ENCODE assay signal across 8 mouse cellular contexts in the genomic region with DNA sequence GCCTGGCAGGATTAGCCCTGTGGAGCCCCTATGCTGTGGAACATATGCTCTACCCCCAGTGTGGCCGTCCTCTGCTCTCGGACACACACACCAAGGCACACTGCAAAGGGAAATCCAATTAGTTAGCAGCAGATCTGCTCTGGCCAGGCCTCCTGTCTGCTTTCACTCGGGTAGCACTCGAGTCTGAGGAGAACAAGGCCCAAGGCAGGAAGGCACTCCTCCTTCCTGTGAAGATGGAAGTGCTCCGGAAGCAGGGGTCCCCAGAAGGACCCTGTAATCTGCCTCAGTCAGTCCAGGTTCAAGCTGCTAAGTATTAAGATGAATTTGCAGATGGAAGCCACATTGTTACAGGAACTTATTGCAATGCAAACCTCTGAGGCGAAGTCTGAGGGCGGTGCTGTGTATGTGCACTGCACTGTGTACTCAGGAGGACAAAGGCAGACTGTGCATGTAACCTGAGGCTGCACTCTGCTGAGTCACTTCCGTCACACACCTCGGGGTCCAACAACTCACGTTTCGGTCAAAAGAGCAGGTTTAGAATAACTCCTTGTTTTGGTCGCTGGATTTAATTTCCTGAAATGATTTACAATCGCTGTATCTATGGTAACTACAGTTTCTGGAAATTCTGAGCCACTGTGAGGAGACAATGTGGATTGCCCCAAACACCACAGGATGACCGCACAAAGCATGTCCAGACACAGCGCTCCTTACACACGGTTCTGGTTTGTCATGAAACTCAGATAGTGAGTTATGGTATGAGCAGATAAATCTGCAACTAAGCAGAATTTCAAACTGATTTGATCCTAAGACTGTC. TPM values are rescaled to one million over a fixed set of nuclear protein-coding genes. Genes with fewer than 3 reads are reported as not detected.
A peak's percentile ranks its signal among the peaks of the same experiment; 100 is the strongest.
DNase-seq lines count a peak whose midpoint lies in the region; ATAC-seq and TF ChIP-seq lines count a peak whose summit lies in the region.

No protein-coding gene starts in this region.

- no peak overlapping the region for H3K4me2 ChIP-seq in hindbrain, postnatal 0 days (ENCODE audit: low read depth, low read length)
- H3K4me2 ChIP-seq in liver, embryonic 13.5 days = peak overlapping the region; percentile 23; the same call in 1 of the 2 replicates

- H3K27ac ChIP-seq in gastrocnemius, adult 2 months = peak overlapping the region; percentile 73
- peak overlapping the region; percentile 62; the same call in 1 of the 2 replicates for H3K27ac ChIP-seq in hindbrain, postnatal 0 days
- H3K27ac ChIP-seq in liver, embryonic 13.5 days = peak overlapping the region; percentile 66

- no peak for ATAC-seq in hindbrain, postnatal 0 days
- ATAC-seq in liver, embryonic 13.5 days (ENCODE audit: low read depth) = peak; percentile 64
- ATAC-seq in inflammation-experienced regulatory T-cells, adult 6 months = no peak

- H3K9ac ChIP-seq in hindbrain, postnatal 0 days (replicated peaks; ENCODE audit: low read length) = no peak overlapping the region
- H3K9ac ChIP-seq in liver, embryonic 13.5 days = no peak overlapping the region

- intact Hi-C loops in gastrocnemius, adult 2 months (cut with DNase I) = loop anchor here (2.0 kb wide), 1 partner anchor 17 kb away; no protein-coding TSS in a partner anchor

- no peaks in the 10 kb centered on the region for H3K36me3 ChIP-seq in hindbrain, postnatal 0 days (ENCODE audit: insufficient read depth, low read length)
- H3K36me3 ChIP-seq in liver, embryonic 13.5 days = no peaks in the 10 kb centered on the region
- no peaks in the 10 kb centered on the region; the same call in 1 of the 2 replicates for H3K36me3 ChIP-seq in splenic B cell, adult 2 months (ENCODE audit: control insufficient read depth, insufficient read depth, low read length, poor library complexity, severe bottlenecking)

- peak overlapping the region; percentile 10; the same call in 1 of the 2 replicates for H3K4me3 ChIP-seq in gastrocnemius, adult 2 months
- H3K4me3 ChIP-seq in hindbrain, postnatal 0 days (ENCODE audit: low read length) = no peak overlapping the region
- no peak overlapping the region for H3K4me3 ChIP-seq in liver, embryonic 13.5 days (replicated peaks)

- WGBS in hindbrain, postnatal 0 days = 52% methylated on average over 16 of the region's 16 CpGs
- 17% methylated on average over 16 of the region's 16 CpGs for WGBS in liver, embryonic 13.5 days (ENCODE audit: insufficient replicate concordance)

- no peak for DNase-seq in gastrocnemius, adult 2 months
- DNase-seq in gastrocnemius, postnatal 4 days (ENCODE audit: low spot score in 2 of 2) = no peak
- peak; percentile 24 for DNase-seq in c-Kit-positive CD71-negative TER-119-negative erythroid progenitor cells, embryonic 14.5 days (ENCODE audit: low read depth)
- no peak for DNase-seq in hindbrain, postnatal 0 days (ENCODE audit: low spot score)
- DNase-seq in liver, embryonic 13.5 days = no peak
- peak; percentile 40 for DNase-seq in splenic B cell, adult 2 months (ENCODE audit: low read depth, low spot score)
- no peak for DNase-seq in right cerebral cortex, postnatal 10 days (ENCODE audit: low spot score in 2 of 2)

- peaks cover 19% of the 10 kb centered on the region for H3K4me1 ChIP-seq in hindbrain, postnatal 0 days (ENCODE audit: insufficient read depth, low read length)
- peaks cover 77% of the 10 kb centered on the region for H3K4me1 ChIP-seq in liver, embryonic 13.5 days (replicated peaks)

- no peaks in the 10 kb centered on the region for H3K9me3 ChIP-seq in hindbrain, postnatal 0 days (ENCODE audit: low read length)
- H3K9me3 ChIP-seq in liver, embryonic 13.5 days (replicated peaks) = no peaks in the 10 kb centered on the region

- no peaks in the 10 kb centered on the region for H3K27me3 ChIP-seq in hindbrain, postnatal 0 days (ENCODE audit: insufficient read depth, low read length)
- no peaks in the 10 kb centered on the region for H3K27me3 ChIP-seq in liver, embryonic 13.5 days
- H3K27me3 ChIP-seq in splenic B cell, adult 2 months (ENCODE audit: control insufficient read depth, insufficient read depth, low read length, poor library complexity, severe bottlenecking) = no peaks in the 10 kb centered on the region

- TF ChIP-seq CTCF in gastrocnemius, adult 2 months (IDR thresholded peaks at IDR 0.05) = no peak
- no peak for TF ChIP-seq CTCF in hindbrain, postnatal 0 days (IDR thresholded peaks at IDR 0.05; ENCODE audit: low read depth)

RNA-seq across cellular contexts. Expression of gene D17Wsu92e, which starts 20.5 kb away (rescaled TPM):
- 100 to 1,000 TPM; 182 to 201 TPM for total RNA-seq in gastrocnemius, adult 2 months (2021)
- 10 to 100 TPM; 69.7 to 74.0 TPM for total RNA-seq in gastrocnemius, postnatal 4 days (2021)
- 73.4 and 89.6 TPM in 2 replicates for total RNA-seq in hindbrain, postnatal 0 days (2014; rRNA removed)
- polyA plus RNA-seq in hindbrain, postnatal 0 days (2015; fragmentation: Nextera tagmentation; extraction: Ambion mirVana) = 10.3 and 10.5 TPM in 2 replicates
- polyA plus RNA-seq in liver, embryonic 13.5 days (2015; fragmentation: Nextera tagmentation; extraction: Ambion mirVana) = 13.2 and 13.3 TPM in 2 replicates
- 10 to 100 TPM; 12.0 to 15.9 (median 14.3) TPM for polyA plus RNA-seq in inflammation-experienced regulatory T-cells, adult 6 months (2017; shearing (Covaris generic))

RNA-seq across cellular contexts. Expression of gene Snrpc, which starts 38.0 kb away (rescaled TPM):
- total RNA-seq in gastrocnemius, adult 2 months (2021) = 10 to 100 TPM; 68.3 to 71.2 TPM
- total RNA-seq in gastrocnemius, postnatal 4 days (2021) = 100 to 1,000 TPM in 1 of 2 experiments, 10 to 100 TPM in 1; 97.3 to 109 TPM
- 124 and 146 TPM in 2 replicates for total RNA-seq in hindbrain, postnatal 0 days (2014; rRNA removed)
- polyA plus RNA-seq in hindbrain, postnatal 0 days (2015; fragmentation: Nextera tagmentation; extraction: Ambion mirVana) = 235 TPM in 2 replicates
- 182 and 183 TPM in 2 replicates for polyA plus RNA-seq in liver, embryonic 13.5 days (2015; fragmentation: Nextera tagmentation; extraction: Ambion mirVana)
- 100 to 1,000 TPM in 1 of 3 experiments, 10 to 100 TPM in 2; 83.3 to 136 (median 92.9) TPM for polyA plus RNA-seq in inflammation-experienced regulatory T-cells, adult 6 months (2017; shearing (Covaris generic))

RNA-seq across cellular contexts. Expression of gene Uhrf1bp1, which starts 56.3 kb away (rescaled TPM):
- total RNA-seq in gastrocnemius, adult 2 months (2021) = 10 to 100 TPM; 25.9 to 26.0 TPM
- total RNA-seq in gastrocnemius, postnatal 4 days (2021) = 10 to 100 TPM; 19.3 to 19.5 TPM
- total RNA-seq in hindbrain, postnatal 0 days (2014; rRNA removed) = 18.1 and 19.9 TPM in 2 replicates
- 3.4 and 3.6 TPM in 2 replicates for polyA plus RNA-seq in hindbrain, postnatal 0 days (2015; fragmentation: Nextera tagmentation; extraction: Ambion mirVana)
- 2.0 and 3.5 TPM in 2 replicates for polyA plus RNA-seq in liver, embryonic 13.5 days (2015; fragmentation: Nextera tagmentation; extraction: Ambion mirVana)
- polyA plus RNA-seq in inflammation-experienced regulatory T-cells, adult 6 months (2017; shearing (Covaris generic)) = 1 to 10 TPM in 1 of 3 experiments, under 1 TPM in 2; 0.77 to 1.2 (median 0.86) TPM

Comparison
In these comparisons a context has a peak if more than half of its experiments do, and no peak if none do; other contexts are left out.
1. DNase-seq: peak in c-Kit-positive CD71-negative TER-119-negative erythroid progenitor cells, embryonic 14.5 days (single experiment) and splenic B cell, adult 2 months (single experiment); none in gastrocnemius, adult 2 months (single experiment), gastrocnemius, postnatal 4 days (0 of 2), hindbrain, postnatal 0 days (single experiment), liver, embryonic 13.5 days (single experiment) and right cerebral cortex, postnatal 10 days (0 of 2).
2. Peak in every context shown above with its lines, with median percentiles within 50 percentile points of each other: H3K27ac ChIP-seq.